Mouse (Mus musculus): ENCODE measurements around the gene Patj. TPM values are rescaled to one million over a fixed set of nuclear protein-coding genes. Genes with fewer than 3 reads are reported as not detected.

The Patj gene
- total and polyA plus RNA-seq, 3 experiments = 0.19 to 0.46 TPM; not detected in 1

GRCm38 (mm10) chr4:98563506-98564195 is 168.1 kb downstream of the Patj start:
- Histone ChIP-seq H3K9ac (ENCODE audit: control insufficient read depth, low read depth, low read length, poor library complexity, severe bottlenecking) (no peak overlapping the region), H3K9me3 (replicated peaks; ENCODE audit: insufficient read depth, low read length) (no peaks in the 10 kb centered on the region), H3K27me3 (ENCODE audit: control insufficient read depth in 1 of 2, insufficient read depth in 2 of 2, low read length in 2 of 2) (no peaks in the 10 kb centered on the region), H3K4me1 (ENCODE audit: control insufficient read depth in 1 of 2, insufficient read depth in 2 of 2, low read length in 2 of 2) (no peaks in the 10 kb centered on the region), H3K79me2 (ENCODE audit: control insufficient read depth, insufficient read depth, low read length, poor library complexity) (no peaks in the 10 kb centered on the region), H3K27ac (ENCODE audit: control insufficient read depth, low read depth, low read length) (no peak overlapping the region), H3K36me3 (ENCODE audit: control insufficient read depth in 1 of 2, insufficient read depth in 2 of 2, low read length in 2 of 2) (no peaks in the 10 kb centered on the region), H3K4me3 (ENCODE audit: control insufficient read depth in 1 of 2, insufficient read depth in 1 of 2, low read depth in 2 of 2, low read length in 2 of 2) (no peak overlapping the region)
- no peak for TF ChIP-seq MEF2A (IDR thresholded peaks at IDR 0.05; ENCODE audit: extremely low read depth, insufficient replicate concordance, low read depth, low read length, poor library complexity, severe bottlenecking)
- no peak for TF ChIP-seq MYB (IDR thresholded peaks at IDR 0.05; ENCODE audit: low read depth, low read length)
- no peak for TF ChIP-seq POLR2A (IDR thresholded peaks at IDR 0.05; ENCODE audit: control insufficient read depth in 1 of 2, insufficient read depth in 1 of 2, low read depth in 1 of 2, low read length in 2 of 2, poor library complexity in 1 of 2)
- no peak for TF ChIP-seq MAZ (IDR thresholded peaks at IDR 0.05; ENCODE audit: low read depth, low read length)
- no peak for TF ChIP-seq GATA1 (IDR thresholded peaks at IDR 0.05; ENCODE audit: low read depth, low read length)
- no peak for DNase-seq (ENCODE audit: low read depth, low spot score)

- no peaks in the 10 kb centered on the region for H3K4me1 ChIP-seq (ENCODE audit: control insufficient read depth in 1 of 2, insufficient read depth in 2 of 2, low read length in 2 of 2)
- H3K27ac ChIP-seq (ENCODE audit: control insufficient read depth, low read depth, low read length) = no peak overlapping the region
- H3K9ac ChIP-seq (ENCODE audit: control insufficient read depth, low read depth, low read length, poor library complexity, severe bottlenecking) = no peak overlapping the region
- DNase-seq (ENCODE audit: low read depth, low spot score) = no peak
- H3K36me3 ChIP-seq (ENCODE audit: control insufficient read depth in 1 of 2, insufficient read depth in 2 of 2, low read length in 2 of 2) = no peaks in the 10 kb centered on the region
- H3K79me2 ChIP-seq (ENCODE audit: control insufficient read depth, insufficient read depth, low read length, poor library complexity) = no peaks in the 10 kb centered on the region
- no peaks in the 10 kb centered on the region for H3K27me3 ChIP-seq (ENCODE audit: control insufficient read depth in 1 of 2, insufficient read depth in 2 of 2, low read length in 2 of 2)
- no peak overlapping the region for H3K4me3 ChIP-seq (ENCODE audit: control insufficient read depth in 1 of 2, insufficient read depth in 1 of 2, low read depth in 2 of 2, low read length in 2 of 2)
- no peaks in the 10 kb centered on the region for H3K9me3 ChIP-seq (replicated peaks; ENCODE audit: insufficient read depth, low read length)
- TF ChIP-seq E2F4 (IDR thresholded peaks at IDR 0.05; ENCODE audit: borderline replicate concordance, low read depth, low read length) (no peak), CHD2 (IDR thresholded peaks at IDR 0.05; ENCODE audit: low read length) (no peak), TCF12 (IDR thresholded peaks at IDR 0.05; ENCODE audit: low read depth, low read length) (no peak), MXI1 (IDR thresholded peaks at IDR 0.05; ENCODE audit: low read depth, low read length) (no peak)
These were observed 168.7 kb downstream of the Patj start for GRCm38 (mm10) chr4:98564196-98564865.

GRCm38 (mm10) chr4:98566741-98567140 is 171.2 kb downstream of the Patj start:
- DNase-seq (ENCODE audit: low read depth, low spot score) = no peak
- TF ChIP-seq KAT2A (conservative IDR thresholded peaks at IDR 0.05; ENCODE audit: low read depth, low read length) = no peak
- no peaks in the 10 kb centered on the region for H3K9me3 ChIP-seq (replicated peaks; ENCODE audit: insufficient read depth, low read length)
- H3K4me3 ChIP-seq (ENCODE audit: control insufficient read depth in 1 of 2, insufficient read depth in 1 of 2, low read depth in 2 of 2, low read length in 2 of 2) = no peak overlapping the region
- no peaks in the 10 kb centered on the region for H3K27me3 ChIP-seq (ENCODE audit: control insufficient read depth in 1 of 2, insufficient read depth in 2 of 2, low read length in 2 of 2)
- no peaks in the 10 kb centered on the region for H3K36me3 ChIP-seq (ENCODE audit: control insufficient read depth in 1 of 2, insufficient read depth in 2 of 2, low read length in 2 of 2)
- no peak overlapping the region for H3K27ac ChIP-seq (ENCODE audit: control insufficient read depth, low read depth, low read length)
- H3K9ac ChIP-seq (ENCODE audit: control insufficient read depth, low read depth, low read length, poor library complexity, severe bottlenecking) = no peak overlapping the region
- H3K79me2 ChIP-seq (ENCODE audit: control insufficient read depth, insufficient read depth, low read length, poor library complexity) = no peaks in the 10 kb centered on the region
- no peaks in the 10 kb centered on the region for H3K4me1 ChIP-seq (ENCODE audit: control insufficient read depth in 1 of 2, insufficient read depth in 2 of 2, low read length in 2 of 2)
